Mouse (Mus musculus): ENCODE data around the gene Abhd15. TPM values are rescaled to one million over a fixed set of nuclear protein-coding genes. Genes with fewer than 3 reads are reported as not detected.

Abhd15 gene
- total RNA-seq (2021): 10 to 100 TPM; 12.6 to 14.0 TPM
- long read RNA-seq, experiment 1, transcript Abhd15-201 (2 exons, 2,662 nt): major isoform, 15 of 31 reads
- long read RNA-seq, experiment 1, partial matches to known transcripts: 0 of 31 reads
- long read RNA-seq, experiment 1, other reads (novel, unspliced or antisense): 16 of 31 reads
- long read RNA-seq, experiment 2, partial matches to known transcripts: 0 of 8 reads
- long read RNA-seq, experiment 2, other reads (novel, unspliced or antisense): 4 of 8 reads

GRCm38 (mm10) chr11:77514832-77515636 lies at the start of gene Abhd15:
Gene Abhd15 (plus strand): TSS chr11:77515121.
- peak; percentile 94 for DNase-seq

DNA sequence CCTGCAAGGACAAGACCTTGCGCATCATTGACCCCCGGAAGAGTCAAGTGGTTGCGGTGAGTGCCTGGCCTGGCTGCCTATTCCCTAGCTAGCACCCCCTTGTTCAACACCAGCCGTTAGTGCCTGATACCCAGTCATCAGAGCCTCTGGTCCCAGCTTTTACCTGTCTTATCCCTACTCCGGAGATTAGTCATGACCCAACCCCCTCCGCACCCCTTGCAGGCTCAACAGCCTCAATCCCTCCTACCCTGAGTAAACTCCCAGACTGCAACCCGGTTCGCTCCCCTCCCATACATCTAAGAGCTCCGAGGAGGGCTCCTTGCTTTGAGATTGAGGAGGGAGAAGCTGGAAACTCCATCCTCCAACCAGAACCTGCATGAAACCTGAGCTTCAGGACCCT lies 48.4 kb upstream of the Abhd15 start:
- no peak for DNase-seq

DNA sequence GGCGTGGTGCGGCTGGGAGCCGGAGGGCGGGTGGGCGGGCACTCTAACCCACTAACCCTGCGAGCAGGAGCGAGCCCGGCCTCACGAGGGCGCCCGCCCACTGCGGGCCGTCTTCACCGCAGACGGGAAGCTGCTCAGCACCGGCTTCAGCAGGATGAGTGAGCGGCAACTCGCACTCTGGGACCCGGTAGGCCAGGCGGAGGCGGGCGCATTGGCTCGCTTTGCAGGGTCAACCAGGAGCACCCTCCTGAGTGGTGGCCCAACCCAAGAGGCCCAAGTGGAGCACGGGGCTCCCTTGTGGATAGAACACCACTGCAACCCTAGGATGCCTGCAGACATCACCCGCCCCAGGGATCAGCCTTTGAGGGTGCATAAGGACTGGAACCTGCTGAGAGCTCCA lies 47.8 kb upstream of the Abhd15 start:
- DNase-seq: peak; percentile 83 to 90

GRCm38 (mm10) chr11:77467784-77468183 lies 47.1 kb upstream of the Abhd15 start:
- DNase-seq: peak; percentile 87 to 93

DNA sequence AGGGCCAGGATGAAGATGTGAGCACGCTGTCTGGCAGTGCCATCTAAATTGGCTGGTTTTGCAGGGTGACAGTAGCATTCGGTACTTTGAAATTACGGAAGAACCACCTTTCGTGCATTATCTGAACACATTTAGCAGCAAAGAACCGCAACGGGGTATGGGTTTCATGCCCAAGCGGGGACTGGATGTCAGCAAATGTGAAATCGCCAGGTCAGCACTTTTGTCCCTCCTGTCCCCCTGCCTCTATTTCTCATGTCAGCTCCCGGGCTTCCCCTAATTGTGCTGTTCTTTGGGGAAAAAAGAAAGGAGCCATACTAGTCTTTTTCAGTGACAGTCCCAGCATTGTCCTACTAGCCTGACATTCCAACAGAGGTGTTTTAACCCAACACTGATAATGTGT lies 46.5 kb upstream of the Abhd15 start:
- DNase-seq: no peak

GRCm38 (mm10) chr11:77471407-77471806 lies 43.5 kb upstream of the Abhd15 start:
- DNase-seq: no peak

- no peak for DNase-seq
These were observed 42.1 kb upstream of the Abhd15 start for GRCm38 (mm10) chr11:77472775-77473174.

GRCm38 (mm10) chr11:77476216-77476615 lies 38.7 kb upstream of the Abhd15 start:
- no peak for DNase-seq

- DNase-seq: no peak
These were observed 38.0 kb upstream of the Abhd15 start for GRCm38 (mm10) chr11:77476895-77477294.

GRCm38 (mm10) chr11:77483043-77483442 lies 31.9 kb upstream of the Abhd15 start:
- DNase-seq: no peak

- DNase-seq: no peak
These were observed 31.2 kb upstream of the Abhd15 start for GRCm38 (mm10) chr11:77483510-77484255.

GRCm38 (mm10) chr11:77485229-77485628 lies 29.7 kb upstream of the Abhd15 start:
- no peak for DNase-seq

DNA sequence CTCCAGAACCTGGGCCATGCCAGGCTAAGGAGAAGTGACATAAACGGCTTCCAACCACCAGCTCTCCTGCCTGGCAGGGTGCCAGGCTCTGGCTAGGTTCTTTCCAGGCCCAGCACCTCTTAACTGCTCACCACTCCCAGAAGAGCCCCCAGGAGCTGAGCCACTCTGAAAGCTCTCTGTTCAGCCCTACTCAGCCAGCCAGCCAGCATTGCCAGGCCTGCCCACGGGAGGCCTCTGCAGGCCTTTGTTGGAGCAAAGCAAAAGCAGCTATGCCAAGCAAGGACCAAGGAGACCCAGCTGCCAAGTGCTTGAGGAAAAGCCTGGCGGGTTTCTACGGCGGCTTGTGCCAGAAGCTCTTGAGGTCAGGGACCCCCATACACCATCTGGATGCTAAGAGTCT lies 28.1 kb upstream of the Abhd15 start:
- DNase-seq: peak in 1 of 2 experiments; percentile 31

DNA sequence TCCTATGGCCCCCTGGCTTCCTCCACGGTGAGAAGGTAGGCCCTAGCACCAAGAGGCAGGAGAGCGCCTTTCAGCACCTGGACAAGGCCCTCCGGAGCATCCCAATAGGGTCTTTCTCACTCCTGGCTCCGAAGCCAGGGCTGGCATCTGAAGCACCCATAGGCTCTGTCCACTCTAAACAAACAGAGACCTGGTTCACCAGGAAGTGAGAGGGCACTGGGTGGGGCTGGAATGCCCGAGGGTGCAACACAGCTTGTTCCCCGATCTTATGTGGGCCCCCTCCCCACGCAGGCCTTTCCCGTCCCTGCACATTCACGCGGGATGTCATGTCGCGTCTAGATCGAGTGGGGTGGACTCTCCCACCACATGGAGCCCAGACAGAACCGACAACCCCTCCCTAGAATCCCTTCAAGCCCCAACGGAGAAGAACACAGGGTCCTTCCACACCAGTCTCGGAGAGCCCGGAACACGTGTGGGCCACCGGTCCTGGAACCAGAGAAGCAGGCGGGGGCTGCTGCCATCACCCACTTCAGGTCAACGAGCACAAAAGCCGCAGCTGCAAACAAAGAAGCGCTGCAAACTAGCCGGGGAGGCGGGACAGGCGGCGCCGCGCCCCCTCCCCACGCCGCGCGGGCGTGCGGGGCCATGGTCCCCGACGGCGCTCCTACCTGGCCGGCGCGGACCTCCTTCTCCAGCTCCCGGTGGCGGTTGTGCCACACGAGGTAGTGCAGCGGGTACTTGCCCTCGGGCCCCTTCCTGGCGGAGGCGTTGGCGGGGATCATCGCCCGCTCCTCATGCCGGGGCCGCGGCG lies 25.9 kb upstream of the Abhd15 start:
- no peak for DNase-seq

- DNase-seq: peak; percentile 85 to 89
These were observed 25.2 kb upstream of the Abhd15 start, which contains the start of gene Ankrd13b for GRCm38 (mm10) chr11:77489591-77490235. Gene Ankrd13b (minus strand): TSS chr11:77489678.

- no peak for DNase-seq
These were observed 24.5 kb upstream of the Abhd15 start for GRCm38 (mm10) chr11:77490451-77490850.

DNA sequence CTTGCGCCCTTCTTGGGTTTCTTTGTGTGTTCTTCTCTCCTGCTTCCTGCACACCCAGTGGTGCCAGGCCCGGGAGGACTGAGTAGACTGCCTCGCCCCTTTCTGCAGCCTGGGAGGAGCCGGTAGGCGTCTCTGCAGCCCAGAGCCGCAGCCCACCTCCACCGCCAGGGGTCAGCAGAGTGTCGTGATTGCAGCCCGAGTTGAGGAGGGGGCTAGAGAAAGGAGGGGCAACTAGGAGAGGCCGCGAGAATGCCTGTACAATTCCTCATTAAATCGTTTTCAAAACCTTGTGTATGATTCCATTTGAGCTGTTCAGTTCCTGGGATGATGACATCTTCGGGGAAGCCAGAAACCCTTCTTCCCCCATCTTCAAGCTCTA lies 23.8 kb upstream of the Abhd15 start:
- peak; percentile 91 to 94 for DNase-seq

GRCm38 (mm10) chr11:77491502-77492291 lies 23.2 kb upstream of the Abhd15 start:
- DNase-seq: peak; percentile 70

DNA sequence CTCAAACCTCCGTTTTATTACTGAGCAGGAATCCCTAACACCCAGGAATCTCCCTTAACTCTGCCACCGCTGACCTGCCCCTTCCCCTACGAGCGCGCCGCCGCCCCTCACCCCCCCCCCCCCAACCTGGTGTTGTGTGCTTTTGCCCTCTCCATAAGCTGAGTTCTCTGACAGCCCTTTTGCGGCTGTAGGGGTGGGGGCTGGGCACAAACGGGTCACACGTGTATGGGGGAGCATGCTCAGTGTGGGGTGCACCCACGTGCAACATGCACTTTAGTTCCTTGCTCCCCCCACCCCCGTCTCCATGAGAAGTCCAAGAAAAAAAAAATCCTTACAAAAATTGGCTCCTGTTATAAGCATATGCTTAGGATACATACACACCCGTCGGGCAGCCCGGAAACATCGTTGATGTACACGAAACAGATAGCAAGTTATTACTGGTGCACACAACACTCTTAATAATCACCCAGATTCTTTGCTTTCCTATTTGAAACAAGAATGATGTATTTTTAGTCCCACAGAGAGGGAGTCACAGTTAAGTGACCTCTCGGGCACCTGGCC lies 22.5 kb upstream of the Abhd15 start:
- DNase-seq: peak in 1 of 2 experiments; percentile 55

DNA sequence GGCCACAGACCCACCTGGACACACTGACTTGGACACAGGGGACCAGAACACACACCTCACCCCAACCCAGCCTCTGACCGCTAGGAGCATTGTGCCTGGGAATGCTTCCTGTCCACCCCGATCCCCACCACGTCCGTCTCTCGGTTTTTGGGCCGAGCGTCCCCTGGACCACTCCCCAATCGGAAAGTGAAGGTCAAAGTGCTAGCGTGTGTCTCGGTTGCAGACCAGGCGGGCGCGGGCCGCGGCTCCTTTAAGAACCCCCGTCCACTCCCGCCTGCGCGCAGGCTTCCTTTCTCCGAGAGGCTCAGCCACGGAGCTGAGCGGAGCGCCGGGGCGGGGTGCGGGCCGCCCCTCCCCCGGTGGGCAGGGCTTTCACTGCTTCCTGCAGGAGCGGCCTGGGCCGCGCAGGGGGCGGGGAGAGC lies 22.0 kb upstream of the Abhd15 start:
- DNase-seq: peak; percentile 97 to 99

All from adrenal gland, postnatal 36 days (tissue).